Mouse (Mus musculus) limb, embryonic 10.5 days (tissue): ENCODE data around the gene Zfp653. TPM values are rescaled to one million over a fixed set of nuclear protein-coding genes. Genes with fewer than 3 reads are reported as not detected.

ENCODE experiments used
- DNase-seq: peaks from one replicate; pipeline ENCODE4 v3.0.0-alpha.2; 2017; ENCODE audit warnings: low spot score
- H3K27ac ChIP-seq: fragments of 300-500 bp; sonication (generic); 2 replicates; pipeline ENCODE4 v1.5.1; 2016; ENCODE audit warnings: mild to moderate bottlenecking
- H3K27me3 ChIP-seq: fragments of 300-500 bp; sonication (generic); 2 replicates; pipeline ENCODE4 v1.6.1; 2016; ENCODE audit warnings: low read depth, mild to moderate bottlenecking; ENCODE audit not compliant: poor library complexity, severe bottlenecking
- H3K36me3 ChIP-seq: fragments of 300-500 bp; sonication (generic); 2 replicates; pipeline ENCODE4 v1.6.1; 2016; ENCODE audit warnings: mild to moderate bottlenecking, moderate library complexity
- H3K4me1 ChIP-seq: fragments of 300-500 bp; sonication (generic); 2 replicates; pipeline ENCODE4 v1.6.1; 2016
- H3K4me3 ChIP-seq: fragments of 300-500 bp; sonication (generic); 2 replicates; pipeline ENCODE4 v1.5.1; 2016; ENCODE audit warnings: mild to moderate bottlenecking, moderate library complexity
- H3K9me3 ChIP-seq: fragments of 300-500 bp; sonication (generic); replicated peaks from 2 replicates; pipeline ENCODE4 v1.6.1; 2016; ENCODE audit warnings: mild to moderate bottlenecking
- WGBS: fragments of 180-500 bp; shearing (Covaris S2); methylation state at CpG from one replicate; pipeline ENCODE4 v1.1.7; 2016; 5-methylcytosine and 5-hydroxymethylcytosine counted together
- polyA plus RNA-seq: library from polyadenylated mRNA; unstranded; fragments of >200 nt; fragmentation: Nextera tagmentation; extraction: Ambion mirVana; gene quantifications from 2 replicates; pipeline ENCODE4 v1.2.1, GENCODE M21; 2016

Gene Zfp653
- polyA plus RNA-seq, result 11.0 TPM in 2 replicates

DNA sequence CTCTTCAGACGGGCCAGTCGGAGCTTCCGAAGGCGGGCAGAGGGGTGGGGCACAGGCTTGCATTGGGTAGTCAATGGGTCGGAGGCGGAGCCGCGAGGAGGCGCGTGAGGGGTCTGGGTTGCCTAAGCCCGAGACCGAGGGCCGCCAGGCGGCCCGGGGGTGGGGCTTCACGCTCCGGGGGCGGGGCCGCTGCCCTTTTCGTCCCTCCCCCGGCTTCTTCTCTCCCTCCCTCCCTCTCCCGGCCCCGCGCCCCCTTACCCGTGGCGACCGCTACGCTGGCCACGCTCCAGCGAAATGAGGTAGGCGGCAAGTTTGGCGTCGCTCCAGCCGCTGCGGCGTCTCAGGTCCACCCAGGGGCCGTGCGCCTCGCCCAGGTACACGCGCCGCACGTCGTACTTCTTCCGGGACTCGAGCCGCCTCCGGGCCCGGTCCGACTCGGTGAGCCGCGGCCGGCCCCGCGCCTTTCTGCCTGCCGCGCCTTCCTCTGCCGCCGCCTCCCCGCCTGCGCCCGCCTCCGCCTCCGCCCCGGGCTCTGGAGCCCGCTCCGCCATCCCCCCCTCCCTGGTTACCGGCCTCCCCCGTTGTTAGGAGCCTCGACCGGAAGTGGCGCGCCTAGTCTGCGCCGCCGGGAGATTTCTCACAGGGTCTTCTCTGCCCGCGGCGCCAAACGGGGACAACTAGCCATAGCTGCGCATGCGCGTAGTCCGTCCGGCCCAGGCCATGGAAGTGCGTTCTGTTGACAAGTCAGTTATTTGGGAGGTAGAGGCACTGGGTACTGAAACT, at the start of gene Zfp653, which contains the start of gene Gm49318:
Zfp653 (minus strand) TSS at position 586 of the 783 bp plus-strand sequence.
Gm49318 (minus strand) TSS at position 469 of the 783 bp plus-strand sequence.
- Histone ChIP-seq H3K36me3 (peaks cover 58% of the 10 kb centered on the region), H3K4me3 (peak within 1 kb of the TSS; percentile 93)
- 1% methylated on average over 81 of the region's 87 CpGs for WGBS

DNA sequence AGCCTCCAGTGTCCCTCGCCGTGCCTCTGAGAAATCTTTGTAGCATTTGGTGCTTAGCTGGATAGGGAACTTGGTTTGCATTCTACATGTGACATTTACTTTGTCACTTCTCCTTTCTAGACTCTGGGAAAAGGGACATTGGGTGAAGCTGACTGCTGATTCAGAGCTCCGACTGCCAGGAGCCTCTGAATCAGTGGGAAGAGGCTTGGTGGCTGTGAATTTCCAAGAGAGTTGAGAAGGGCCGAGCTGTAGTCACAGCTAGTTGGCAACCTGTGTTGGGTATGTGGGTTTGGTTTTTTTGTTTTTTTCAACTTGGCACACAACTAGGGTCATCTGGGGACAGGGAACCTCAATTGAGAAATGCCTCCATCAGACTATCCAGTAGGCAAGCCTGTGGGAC, 48.4 kb upstream of the Zfp653 start:
- peaks cover 7% of the 10 kb centered on the region for H3K36me3 ChIP-seq
- 92% methylated on average over 4 of the region's 4 CpGs for WGBS

More for the DNA sequence above, at the start of gene Zfp653, which contains the start of gene Gm49318:
- no peaks in the 10 kb centered on the region for H3K27me3 ChIP-seq
- H3K27ac ChIP-seq, result peak within 1 kb of the TSS; percentile 99
- H3K4me1 ChIP-seq, result peaks cover 19% of the 10 kb centered on the region
- DNase-seq, result peak; percentile 97
- H3K9me3 ChIP-seq, result no peaks in the 10 kb centered on the region

DNA sequence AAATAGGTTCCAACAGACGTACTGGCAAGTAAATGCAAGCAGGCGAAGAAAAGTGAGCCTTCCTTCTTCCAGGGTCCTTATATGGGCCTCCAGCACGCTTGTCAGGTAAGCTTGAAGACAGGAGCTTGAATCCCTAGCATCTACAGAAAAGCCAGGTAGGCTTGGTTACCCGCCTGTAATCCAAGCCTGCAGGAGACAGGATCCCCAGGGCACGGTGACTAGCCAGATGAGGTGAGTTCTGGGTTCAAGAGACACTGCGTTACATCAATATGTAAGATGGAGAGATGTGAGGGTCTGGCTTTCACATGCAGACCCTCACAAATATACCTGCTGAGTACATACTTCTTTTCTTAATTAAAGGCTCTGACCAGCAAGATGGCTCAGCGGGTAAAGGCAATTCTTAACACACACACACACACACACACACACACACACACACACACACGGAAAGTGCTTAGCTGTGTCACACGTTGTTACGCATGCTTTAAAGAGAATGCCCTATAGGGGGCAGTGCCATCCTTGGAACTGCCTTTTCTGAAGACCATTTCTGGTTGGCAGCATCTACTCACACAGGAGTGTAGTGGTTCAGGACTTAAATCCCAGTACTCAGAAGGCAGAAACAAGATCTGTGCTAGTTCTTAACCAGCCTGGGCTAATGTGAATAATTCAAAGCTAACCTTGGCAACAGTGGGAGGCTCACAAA, 46.7 kb upstream of the Zfp653 start:
- H3K9me3 ChIP-seq, result no peaks in the 10 kb centered on the region
- H3K27me3 ChIP-seq, result no peaks in the 10 kb centered on the region
- no peak for DNase-seq
- peak overlapping the region; percentile 84 for H3K4me3 ChIP-seq
- peaks cover 20% of the 10 kb centered on the region for H3K4me1 ChIP-seq
- peaks cover 23% of the 10 kb centered on the region for H3K36me3 ChIP-seq
- 46% methylated on average over 10 of the region's 10 CpGs for WGBS
- peak overlapping the region; percentile 91; the same call in 1 of the 2 replicates for H3K27ac ChIP-seq

More for the DNA sequence above, 48.4 kb upstream of the Zfp653 start:
- no peak for DNase-seq
- no peaks in the 10 kb centered on the region for H3K9me3 ChIP-seq
- peaks cover 20% of the 10 kb centered on the region for H3K4me1 ChIP-seq
- no peaks in the 10 kb centered on the region for H3K27me3 ChIP-seq
- no peak overlapping the region for H3K4me3 ChIP-seq
- H3K27ac ChIP-seq, result no peak overlapping the region

GRCm38 (mm10) chr9:22116740-22117426, 45.7 kb upstream of the Zfp653 start, which contains the start of gene Elof1:
TSS of gene Elof1 (minus strand) at chr9:22117172.
- WGBS, result under 1% methylated on average over 52 of the region's 52 CpGs
- Histone ChIP-seq H3K27ac (peak within 1 kb of the TSS; percentile 91), H3K4me3 (peak within 1 kb of the TSS; percentile 84), H3K27me3 (no peaks in the 10 kb centered on the region), H3K36me3 (peaks cover 33% of the 10 kb centered on the region), H3K9me3 (no peaks in the 10 kb centered on the region), H3K4me1 (peaks cover 20% of the 10 kb centered on the region)
- peak; percentile 95 for DNase-seq

DNA sequence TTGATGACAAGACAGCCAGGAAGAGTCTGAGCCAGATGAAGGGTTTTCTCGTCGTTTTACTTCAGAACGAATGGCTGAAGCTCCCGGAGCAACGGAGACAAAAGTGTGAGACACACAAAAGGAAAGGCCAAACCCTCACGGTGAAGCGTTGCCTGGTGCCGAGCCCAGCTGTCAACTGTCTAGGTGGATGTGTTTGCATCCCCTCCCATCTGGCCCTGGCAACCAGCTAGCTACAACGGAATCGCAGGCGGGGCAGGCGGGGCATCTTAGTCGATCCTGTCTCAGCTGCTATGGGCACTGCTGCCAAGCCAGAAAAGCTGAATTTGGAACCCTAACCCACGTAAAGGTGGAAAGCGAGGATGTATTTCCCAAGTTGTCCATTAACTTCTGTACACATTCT, 44.9 kb upstream of the Zfp653 start:
- peaks cover 41% of the 10 kb centered on the region for H3K36me3 ChIP-seq
- peak overlapping the region; percentile 91 for H3K27ac ChIP-seq
- DNase-seq, result no peak
- WGBS, result 38% methylated on average over 15 of the region's 15 CpGs
- peaks cover 20% of the 10 kb centered on the region for H3K4me1 ChIP-seq
- no peaks in the 10 kb centered on the region for H3K9me3 ChIP-seq
- H3K4me3 ChIP-seq, result peak overlapping the region; percentile 84
- no peaks in the 10 kb centered on the region for H3K27me3 ChIP-seq

DNA sequence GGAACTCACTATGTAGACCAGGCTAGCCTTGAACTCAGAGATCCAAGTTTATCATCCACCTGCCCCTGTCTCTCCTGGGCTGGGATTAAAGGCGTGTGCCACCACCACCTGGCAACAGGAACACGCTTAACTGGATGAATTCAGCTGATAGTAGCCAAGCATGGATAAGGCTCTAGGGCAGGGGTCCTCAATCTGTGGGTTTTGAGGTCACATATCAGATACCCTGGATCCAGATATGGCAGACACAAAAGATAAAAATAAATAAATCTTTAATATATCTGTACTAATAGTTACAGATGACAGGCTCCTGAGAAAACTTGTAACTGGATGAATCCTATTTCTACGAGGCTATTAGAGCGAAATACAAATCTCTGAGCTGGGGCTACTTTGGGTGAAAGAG, 44.5 kb upstream of the Zfp653 start:
- no peaks in the 10 kb centered on the region for H3K9me3 ChIP-seq
- 92% methylated on average over 4 of the region's 4 CpGs for WGBS

GRCm38 (mm10) chr9:22108194-22108593, 37.0 kb upstream of the Zfp653 start:
- H3K27ac ChIP-seq, result no peak overlapping the region
- no peaks in the 10 kb centered on the region for H3K9me3 ChIP-seq
- DNase-seq, result no peak
- WGBS, result 89% methylated on average over 9 of the region's 9 CpGs
- H3K4me1 ChIP-seq, result no peaks in the 10 kb centered on the region
- H3K4me3 ChIP-seq, result no peak overlapping the region
- H3K36me3 ChIP-seq, result peaks cover 42% of the 10 kb centered on the region
- H3K27me3 ChIP-seq, result no peaks in the 10 kb centered on the region

More for the DNA sequence above, 44.5 kb upstream of the Zfp653 start:
- Histone ChIP-seq H3K27ac (no peak overlapping the region), H3K27me3 (no peaks in the 10 kb centered on the region), H3K4me1 (peaks cover 20% of the 10 kb centered on the region), H3K4me3 (peak overlapping the region; percentile 84), H3K36me3 (peaks cover 46% of the 10 kb centered on the region)
- DNase-seq, result no peak

DNA sequence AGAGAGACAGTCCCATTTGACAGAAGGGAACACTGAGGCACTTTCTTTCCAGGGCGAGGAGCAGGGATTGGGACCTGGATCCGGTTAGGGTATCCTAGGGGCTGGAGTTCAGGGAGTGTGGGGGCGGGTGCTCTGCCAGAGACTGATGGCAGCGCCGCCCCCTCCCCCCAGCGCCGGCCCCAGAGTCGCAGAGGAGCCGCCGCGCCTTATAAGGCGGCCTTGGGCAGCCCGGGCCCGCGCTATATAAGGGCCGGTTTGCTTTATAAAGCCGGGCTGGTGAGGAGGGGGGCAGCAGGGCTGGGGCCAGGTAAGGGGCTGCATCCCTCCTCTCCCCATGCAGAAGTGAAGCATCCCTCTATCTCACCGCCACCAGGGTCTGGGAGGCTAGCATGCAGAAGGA, 28.7 kb upstream of the Zfp653 start:
- Histone ChIP-seq H3K27me3 (peaks cover 55% of the 10 kb centered on the region), H3K9me3 (no peaks in the 10 kb centered on the region), H3K4me1 (peaks cover 12% of the 10 kb centered on the region), H3K36me3 (no peaks in the 10 kb centered on the region), H3K27ac (no peak overlapping the region), H3K4me3 (peak overlapping the region; percentile 24)
- WGBS, result 4% methylated on average over 18 of the region's 18 CpGs
- DNase-seq, result peak; percentile 38

- 9% methylated on average over 14 of the region's 14 CpGs for WGBS
- no peaks in the 10 kb centered on the region for H3K9me3 ChIP-seq
- peak within 1 kb of the TSS; percentile 24 for H3K4me3 ChIP-seq
- no peak within 1 kb of the TSS for H3K27ac ChIP-seq
- DNase-seq, result no peak
- H3K4me1 ChIP-seq, result peaks cover 12% of the 10 kb centered on the region
- H3K36me3 ChIP-seq, result no peaks in the 10 kb centered on the region
- peaks cover 60% of the 10 kb centered on the region for H3K27me3 ChIP-seq
Observed at GRCm38 (mm10) chr9:22098993-22099696, 28.0 kb upstream of the Zfp653 start, which contains the start of gene Cnn1. TSS of gene Cnn1 (plus strand) at chr9:22099216.

- Histone ChIP-seq H3K36me3 (no peaks in the 10 kb centered on the region), H3K4me3 (peak overlapping the region; percentile 53), H3K4me1 (peaks cover 12% of the 10 kb centered on the region), H3K27me3 (peaks cover 46% of the 10 kb centered on the region), H3K9me3 (no peaks in the 10 kb centered on the region), H3K27ac (peak overlapping the region; percentile 78; the same call in 1 of the 2 replicates)
- 2% methylated on average over 24 of the region's 24 CpGs for WGBS
- DNase-seq, result peak; percentile 86
Observed at GRCm38 (mm10) chr9:22095854-22096307, 24.7 kb upstream of the Zfp653 start.

DNA sequence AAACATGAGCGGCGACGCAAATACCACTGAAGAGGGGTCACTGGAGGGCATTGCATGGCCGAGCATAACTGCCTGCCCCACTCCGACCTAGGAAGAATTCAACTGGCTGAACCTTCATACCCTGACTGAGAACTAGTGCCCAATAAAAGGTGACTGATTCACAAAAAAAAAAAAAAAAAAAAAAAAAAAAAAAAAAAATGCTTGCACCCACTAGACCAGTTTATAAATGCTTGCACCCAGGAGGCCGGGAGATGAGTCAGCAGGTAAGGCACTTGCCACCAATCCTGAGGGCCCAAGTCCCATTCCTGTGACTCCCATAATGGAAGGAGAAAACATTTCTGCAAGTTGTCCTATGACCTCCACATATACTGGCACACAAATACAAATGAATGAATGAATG, 21.6 kb upstream of the Zfp653 start:
- no peaks in the 10 kb centered on the region for H3K9me3 ChIP-seq
- H3K36me3 ChIP-seq, result no peaks in the 10 kb centered on the region
- WGBS, result 88% methylated on average over 6 of the region's 6 CpGs
- no peak overlapping the region for H3K27ac ChIP-seq
- no peak for DNase-seq
- no peak overlapping the region for H3K4me3 ChIP-seq
- peaks cover 6% of the 10 kb centered on the region; the same call in 1 of the 2 replicates for H3K4me1 ChIP-seq
- peaks cover 14% of the 10 kb centered on the region for H3K27me3 ChIP-seq

- no peak overlapping the region for H3K27ac ChIP-seq
- WGBS, result 84% methylated on average over 7 of the region's 7 CpGs
- H3K4me3 ChIP-seq, result no peak overlapping the region
- DNase-seq, result no peak
- no peaks in the 10 kb centered on the region for H3K9me3 ChIP-seq
- peaks cover 5% of the 10 kb centered on the region; the same call in 1 of the 2 replicates for H3K27me3 ChIP-seq
- H3K36me3 ChIP-seq, result no peaks in the 10 kb centered on the region
- H3K4me1 ChIP-seq, result peaks cover 6% of the 10 kb centered on the region
Observed at GRCm38 (mm10) chr9:22089986-22090385, 18.8 kb upstream of the Zfp653 start.
